Mouse (Mus musculus) heart, adult 2 months (tissue): ENCODE measurements at regions not wholly inside any gene's neighbourhood (a gene's known extent, or its start where the extent isn't known, plus 50 kb on each side); places are given as distances from the start of the nearest gene placed in this dataset.

ENCODE experiments used
- CTCF ChIP-seq: fragments of 200-600 bp; IDR thresholded peaks from 2 replicates; pipeline ENCODE4 v1.8.1; 2022; ENCODE audit warnings: antibody characterized with exemption, mild to moderate bottlenecking, moderate library complexity
- EP300 ChIP-seq: fragments of 200-500 bp; IDR thresholded peaks from 2 replicates; pipeline ENCODE4 v1.6.1; 2011; ENCODE audit warnings: low read depth, low read length, control low read depth; ENCODE audit not compliant: insufficient read depth
- POLR2A ChIP-seq: fragments of 200-500 bp; IDR thresholded peaks from 2 replicates; pipeline ENCODE4 v1.6.1; 2011; ENCODE audit warnings: mild to moderate bottlenecking, low read depth, low read length, control low read depth; ENCODE audit not compliant: insufficient read depth

- no peak for TF ChIP-seq CTCF
- no peak for TF ChIP-seq POLR2A
- TF ChIP-seq EP300: no peak
Measured at GRCm38 (mm10) chr11:45154497-45154896, 537.4 kb downstream of the Ebf1 start.
